Mouse (Mus musculus): ENCODE results near the gene Ftl1-ps1.

Ftl1-ps1 gene

GRCm38 (mm10) chr13:74399298-74399839, at the start of gene Ftl1-ps1:
Ftl1-ps1 (plus strand) TSS chr13:74399694.
- DNase-seq (ENCODE audit: low spot score in 2 of 2), result no peak

GRCm38 (mm10) chr13:74350435-74350906, 49.0 kb upstream of the Ftl1-ps1 start:
- no peak for DNase-seq (ENCODE audit: low spot score in 2 of 2)

GRCm38 (mm10) chr13:74356491-74356890, 43.0 kb upstream of the Ftl1-ps1 start:
- DNase-seq (ENCODE audit: low spot score in 2 of 2), result no peak

DNA sequence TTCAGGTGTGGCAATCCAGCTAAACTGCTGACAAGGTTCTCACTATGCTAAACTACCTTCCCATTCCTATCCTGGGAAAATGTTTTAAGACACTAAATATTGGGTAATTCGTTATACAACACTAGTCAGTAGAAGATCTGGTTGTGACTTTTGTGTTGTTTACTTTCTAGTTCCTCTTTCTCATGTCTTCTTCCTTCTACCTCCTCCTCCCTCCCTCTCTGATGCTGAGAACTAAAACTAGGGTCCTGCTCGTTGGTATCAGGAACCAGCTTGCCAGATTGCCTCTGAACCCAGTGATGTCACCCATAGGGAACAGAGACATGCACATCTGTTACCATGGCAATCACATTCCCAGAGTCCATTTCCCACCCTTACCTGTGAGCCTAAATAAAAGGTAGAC, 37.3 kb upstream of the Ftl1-ps1 start:
- DNase-seq (ENCODE audit: low spot score in 2 of 2), result no peak

- DNase-seq (ENCODE audit: low spot score in 2 of 2), result no peak
These were observed 36.2 kb upstream of the Ftl1-ps1 start for GRCm38 (mm10) chr13:74363176-74363858.

- DNase-seq (ENCODE audit: low spot score in 2 of 2), result no peak
These were observed 35.6 kb upstream of the Ftl1-ps1 start, which contains the start of gene Lrrc14b for GRCm38 (mm10) chr13:74363859-74364235. Lrrc14b (minus strand) TSS chr13:74364005.

- no peak for DNase-seq (ENCODE audit: low spot score in 2 of 2)
These were observed 17.8 kb upstream of the Ftl1-ps1 start for GRCm38 (mm10) chr13:74381533-74382276.

DNA sequence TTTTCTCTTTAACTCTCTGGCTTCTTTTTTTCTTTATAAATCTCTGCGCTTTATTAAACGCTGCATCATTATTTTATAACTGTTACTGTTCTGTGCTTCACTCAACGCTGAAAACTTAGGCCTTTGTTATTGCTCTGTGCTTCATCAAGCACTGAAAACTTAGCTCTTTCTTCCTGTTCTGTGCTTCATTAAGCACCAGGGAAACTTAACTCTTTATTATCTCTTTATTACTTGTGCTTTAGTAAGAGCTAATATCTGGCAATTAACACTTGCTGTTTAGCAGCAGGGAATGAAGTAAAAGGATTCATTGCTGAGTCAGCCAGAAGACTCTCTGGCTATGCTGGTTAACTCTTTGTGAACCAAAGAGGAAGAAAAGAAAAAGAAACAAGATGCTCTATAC, 17.2 kb upstream of the Ftl1-ps1 start:
- DNase-seq (ENCODE audit: low spot score in 2 of 2), result no peak

- no peak for DNase-seq (ENCODE audit: low spot score in 2 of 2)
These were observed 9.8 kb upstream of the Ftl1-ps1 start for GRCm38 (mm10) chr13:74389730-74390129.

- peak in 1 of 2 experiments; percentile 32 for DNase-seq (ENCODE audit: low spot score in 2 of 2)
These were observed 9.0 kb upstream of the Ftl1-ps1 start, which contains the start of gene Zfp72 for GRCm38 (mm10) chr13:74390371-74390990. Zfp72 (minus strand) TSS chr13:74390836.

GRCm38 (mm10) chr13:74391156-74391555, 8.3 kb upstream of the Ftl1-ps1 start:
- no peak for DNase-seq (ENCODE audit: low spot score in 2 of 2)

GRCm38 (mm10) chr13:74439895-74440294, 40.4 kb downstream of the Ftl1-ps1 start:
- no peak for DNase-seq (ENCODE audit: low spot score in 2 of 2)
